Mouse (Mus musculus) gastrocnemius, postnatal 25 days (tissue): ENCODE measurements around the gene Tgm3. TPM values are rescaled to one million over a fixed set of nuclear protein-coding genes. Genes with fewer than 3 reads are reported as not detected.

Experiments
- DNase-seq: peaks from one replicate; pipeline ENCODE4 v3.0.0; 2022
- microRNA-seq, 2 experiments: library from miRNA; unstranded; fragments of <30 nt; microRNA quantifications; one replicate each; pipeline ENCODE4 v1.2.0; 2021; ENCODE audit warnings: borderline replicate concordance in 2 of 2
- total RNA-seq, 2 experiments: library from RNA; stranded (reverse); gene quantifications; 1 replicate in 1 of 2; 2 replicates in 1 of 2; pipeline ENCODE4 v1.2.3; 2021

The Tgm3 gene
- total RNA-seq, 2 experiments from 2014 or later = not detected

- DNase-seq = no peak
Observed at GRCm38 (mm10) chr2:130070396-130070795, 58.2 kb downstream of the Tgm3 start.

Small RNA genes within 50 kb of the gene (microRNA-seq; reads per million reads assigned to microRNA genes)
- gene Mir6339 = 0 reads per million in 2 experiments

Other genes starting within 250 kb of the Tgm3 start
- 1 to 10 TPM; 5.3 to 7.6 TPM for gene Stk35, start 211.8 kb upstream of the Tgm3 start, total RNA-seq
- gene Tgm6, start 100.1 kb downstream of the Tgm3 start, total RNA-seq = not detected
- gene Snrpb, start 167.1 kb downstream of the Tgm3 start, total RNA-seq = 100 to 1,000 TPM; 118 to 122 TPM
- gene Tmc2, start 182.8 kb downstream of the Tgm3 start, total RNA-seq = not detected